Mouse (Mus musculus) gastrocnemius, adult 2 months (tissue): Measurements from ENCODE around the gene Stip1. TPM values are rescaled to one million over a fixed set of nuclear protein-coding genes. Genes with fewer than 3 reads are reported as not detected.
A peak's percentile ranks its signal among the peaks of the same experiment; 100 is the strongest.

Source experiments
- DNase-seq: peaks from one replicate; pipeline ENCODE4 v3.0.0; 2022
- H3K27ac ChIP-seq: fragments of 200-600 bp; 2 replicates; pipeline ENCODE4 v1.8.1; 2022; ENCODE audit warnings: mild to moderate bottlenecking
- H3K4me3 ChIP-seq: fragments of 200-600 bp; 2 replicates; pipeline ENCODE4 v1.8.1; 2022; ENCODE audit warnings: mild to moderate bottlenecking, moderate library complexity
- CTCF ChIP-seq: fragments of 200-600 bp; IDR thresholded peaks from 2 replicates; pipeline ENCODE4 v1.8.1; 2022; ENCODE audit warnings: antibody characterized with exemption, mild to moderate bottlenecking, moderate library complexity
- intact Hi-C: fragments of 180-260 bp; cut with DNase I; formaldehyde crosslinking; loops from one replicate; pipeline ENCODE4 v1.15.1; 2025
- total RNA-seq, 2 experiments: library from RNA; stranded (reverse); gene quantifications; 2 replicates each; pipeline ENCODE4 v1.2.3; 2021

The Stip1 gene
- total RNA-seq, 2 experiments from 2014 or later = 89.9 to 125 TPM

DNA sequence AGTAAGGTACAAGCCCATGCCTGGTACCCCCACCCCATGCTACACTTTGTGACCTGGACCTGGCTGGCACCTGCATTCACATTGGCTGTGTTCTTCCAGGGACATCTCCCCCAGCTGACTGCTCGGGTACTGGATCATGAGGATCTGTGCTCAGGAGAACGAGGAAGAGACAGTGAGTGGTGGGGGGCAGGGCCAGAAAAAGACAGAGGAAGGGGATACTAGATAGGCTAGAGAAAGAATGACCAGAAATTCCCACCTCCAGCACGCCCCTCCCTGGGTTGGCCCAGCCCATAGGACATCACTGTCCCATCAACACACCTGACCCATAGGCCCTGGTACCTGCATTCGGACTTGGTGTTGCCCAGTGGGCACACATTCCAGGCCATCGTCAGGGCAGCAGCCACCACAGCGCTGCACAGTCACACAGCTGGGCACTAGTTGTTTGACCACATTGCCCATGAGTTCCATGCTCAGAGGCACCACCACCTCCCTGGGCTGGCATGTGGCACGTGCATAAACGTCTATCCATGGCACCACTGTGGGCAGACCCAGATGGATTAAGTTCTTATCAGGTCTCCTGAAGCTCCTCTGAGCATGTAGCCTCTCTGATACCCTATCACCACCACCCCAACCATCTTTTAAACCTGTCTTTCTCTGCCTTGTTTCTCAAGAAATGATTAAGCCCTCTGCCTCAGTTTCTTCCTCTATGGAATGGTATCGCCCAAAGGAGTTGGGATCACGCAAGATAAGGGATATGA lies 53.6 kb downstream of the Stip1 start:
- peak; percentile 29 for DNase-seq
- Histone ChIP-seq H3K4me3 (peak overlapping the region; percentile 78), H3K27ac (peak overlapping the region; percentile 91)
- TF ChIP-seq CTCF = no peak
- intact Hi-C loops = no loop called here

GRCm38 (mm10) chr19:6985300-6985699 lies 54.5 kb downstream of the Stip1 start:
- Histone ChIP-seq H3K4me3 (no peak overlapping the region), H3K27ac (no peak overlapping the region)
- intact Hi-C loops = no loop called here
- DNase-seq = peak; percentile 27
- no peak for TF ChIP-seq CTCF

DNA sequence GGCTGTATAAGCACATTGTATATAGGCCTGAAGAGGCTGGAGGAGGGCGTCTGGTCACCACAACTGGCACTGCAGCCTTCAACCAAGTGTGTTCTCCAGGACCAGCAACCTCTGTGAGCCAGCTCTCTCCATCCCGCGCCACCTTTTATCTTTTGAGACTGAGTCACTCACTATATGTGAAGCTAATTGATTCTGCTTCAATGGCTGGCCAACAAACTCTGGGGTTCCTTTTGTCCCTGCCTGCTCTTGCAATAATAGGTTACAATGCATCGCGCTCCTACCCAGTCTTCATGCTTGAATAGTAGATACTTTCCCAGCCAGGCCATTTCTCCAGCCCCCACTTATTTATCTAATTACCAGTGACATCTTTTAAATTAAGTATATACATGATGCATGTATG lies 56.1 kb downstream of the Stip1 start:
- intact Hi-C loops = no loop called here
- no peak for DNase-seq
- no peak for TF ChIP-seq CTCF
- Histone ChIP-seq H3K4me3 (no peak overlapping the region), H3K27ac (no peak overlapping the region)

- intact Hi-C loops = no loop called here
- Histone ChIP-seq H3K27ac (peak overlapping the region; percentile 100), H3K4me3 (peak overlapping the region; percentile 95)
- no peak for DNase-seq
- no peak for TF ChIP-seq CTCF
These were observed 58.3 kb downstream of the Stip1 start for GRCm38 (mm10) chr19:6981465-6981864.

DNA sequence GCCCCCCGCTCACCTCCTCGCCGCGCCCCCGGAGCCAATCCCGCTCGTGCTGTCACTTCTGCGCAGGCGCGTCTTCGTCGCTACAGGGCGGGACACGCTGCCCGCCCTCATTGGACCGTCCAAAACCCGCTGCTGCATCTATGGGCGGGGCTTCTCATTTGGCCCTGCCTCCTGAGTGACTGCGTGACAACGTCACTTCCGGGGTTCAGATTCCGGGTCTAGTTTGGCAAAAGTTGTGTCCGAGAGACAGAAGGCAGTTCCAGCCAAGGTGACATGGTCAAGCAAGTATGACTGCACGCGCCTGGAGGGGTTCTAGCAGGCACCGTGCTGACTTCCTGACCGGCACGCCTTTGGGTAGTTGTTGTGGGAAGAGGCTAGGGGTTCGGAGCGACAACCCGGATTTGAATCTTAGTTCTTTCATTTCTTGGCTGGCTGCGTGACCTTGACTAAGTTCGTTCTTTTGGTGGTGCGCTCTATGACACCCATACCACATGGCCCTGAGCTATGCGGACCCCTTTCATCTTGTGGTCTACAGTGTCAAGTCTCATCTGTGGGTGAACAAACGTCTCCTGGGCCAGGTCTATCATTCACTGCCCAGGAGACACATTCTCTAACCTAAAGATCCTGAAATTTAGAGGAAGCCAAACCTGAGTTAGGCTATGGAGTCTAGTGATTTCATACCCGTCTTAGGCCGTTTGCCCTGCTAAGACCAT lies 59.2 kb downstream of the Stip1 start, which contains the start of gene Fkbp2:
Gene Fkbp2 (minus strand): TSS at position 121 of the 713 bp plus-strand sequence.
- peak; percentile 99 for DNase-seq
- no peak for TF ChIP-seq CTCF
- Histone ChIP-seq H3K4me3 (peak within 1 kb of the TSS; percentile 95), H3K27ac (peak within 1 kb of the TSS; percentile 100)
- intact Hi-C loops = no loop called here

GRCm38 (mm10) chr19:6979486-6980380 lies 60.0 kb downstream of the Stip1 start:
- intact Hi-C loops = no loop called here
- TF ChIP-seq CTCF = peak; percentile 81
- Histone ChIP-seq H3K27ac (peak overlapping the region; percentile 100), H3K4me3 (peak overlapping the region; percentile 95)
- DNase-seq = peak; percentile 100

- DNase-seq = peak; percentile 60
- Histone ChIP-seq H3K27ac (peak overlapping the region; percentile 100), H3K4me3 (peak overlapping the region; percentile 95)
- no peak for TF ChIP-seq CTCF
- intact Hi-C loops = no loop called here
These were observed 60.7 kb downstream of the Stip1 start for GRCm38 (mm10) chr19:6979001-6979479.

GRCm38 (mm10) chr19:6978639-6978974 lies 61.2 kb downstream of the Stip1 start:
- no peak for DNase-seq
- intact Hi-C loops = no loop called here
- no peak for TF ChIP-seq CTCF
- Histone ChIP-seq H3K4me3 (peak overlapping the region; percentile 95), H3K27ac (peak overlapping the region; percentile 100)

- DNase-seq = no peak
- Histone ChIP-seq H3K4me3 (peak overlapping the region; percentile 95), H3K27ac (peak overlapping the region; percentile 100)
- TF ChIP-seq CTCF = no peak
- intact Hi-C loops = no loop called here
These were observed 61.8 kb downstream of the Stip1 start for GRCm38 (mm10) chr19:6977759-6978638.

DNA sequence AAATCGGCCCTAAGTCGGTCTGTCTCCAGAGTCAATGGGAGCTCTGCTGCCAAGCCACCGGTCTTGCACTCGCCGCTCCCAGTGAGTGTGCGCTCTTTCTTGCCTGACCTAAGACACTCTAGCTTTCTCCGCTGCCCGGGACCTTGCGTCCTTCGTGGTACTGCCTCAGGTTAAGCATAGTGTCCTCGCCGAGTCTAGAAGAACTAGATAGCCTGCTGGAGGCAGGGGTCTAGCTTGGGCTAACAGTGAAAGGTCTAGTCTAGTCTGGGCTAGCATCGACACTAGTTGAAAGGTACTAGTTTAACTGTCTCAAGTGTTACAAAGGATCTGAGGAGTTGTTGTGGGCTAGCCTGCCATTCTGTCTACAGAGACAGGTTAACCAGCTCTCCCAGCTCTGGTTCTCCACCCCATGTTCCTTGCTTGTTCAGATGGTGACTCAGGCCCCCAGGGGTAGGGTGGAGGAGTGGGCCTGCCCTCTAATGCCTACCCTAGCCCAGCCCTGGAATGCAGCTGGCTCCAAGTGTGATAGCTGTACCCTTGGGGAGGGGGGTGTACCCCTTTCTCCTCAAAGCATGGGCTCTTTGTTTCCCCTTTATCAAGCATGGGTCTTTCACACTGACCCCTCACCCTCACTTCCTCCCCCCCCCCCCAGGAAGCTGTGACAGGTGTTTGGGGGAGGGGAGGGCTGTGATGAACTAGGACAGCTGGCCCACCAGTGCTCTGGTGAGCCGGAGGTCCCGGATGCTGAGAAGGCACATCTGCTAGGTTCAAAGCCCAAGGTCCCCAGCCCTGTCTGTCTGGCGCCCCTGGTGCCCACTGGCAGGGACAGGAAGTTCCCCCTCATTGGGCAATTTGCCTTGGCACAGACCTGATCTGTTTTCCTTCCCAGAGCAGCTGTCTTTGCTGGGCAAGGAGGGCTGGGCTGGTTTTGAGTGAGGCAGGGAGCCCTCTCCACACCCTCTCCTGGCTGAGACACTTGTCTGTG lies 63.9 kb downstream of the Stip1 start, which contains the start of gene Plcb3:
Gene Plcb3 (minus strand): TSS at position 934 of the 985 bp plus-strand sequence.
- peak; percentile 24; the same call in 1 of the 2 replicates for TF ChIP-seq CTCF
- intact Hi-C loops = no loop called here
- DNase-seq = peak; percentile 89
- peak within 1 kb of the TSS; percentile 100 for H3K27ac ChIP-seq
- peak within 1 kb of the TSS; percentile 95 for H3K4me3 ChIP-seq
